Mouse (Mus musculus) intestine, embryonic 15.5 days (tissue): ENCODE measurements around the gene Exoc4. TPM values are rescaled to one million over a fixed set of nuclear protein-coding genes. Genes with fewer than 3 reads are reported as not detected.

ENCODE experiments used
- ATAC-seq: fragments of 200-750 bp; cut with Nextera tagmentation; 2 replicates; pipeline ENCODE4 v1.8.0; 2017; ENCODE audit warnings: moderate TSS enrichment, moderate library complexity
- H3K27ac ChIP-seq: fragments of 300-500 bp; sonication (generic); 2 replicates; pipeline ENCODE4 v1.5.1; 2015; ENCODE audit warnings: mild to moderate bottlenecking, inconsistent platforms
- H3K27me3 ChIP-seq: fragments of 300-500 bp; sonication (generic); replicated peaks from 2 replicates; pipeline ENCODE4 v1.6.1; 2015; ENCODE audit warnings: inconsistent platforms
- H3K36me3 ChIP-seq: fragments of 300-500 bp; sonication (generic); 2 replicates; pipeline ENCODE4 v1.6.1; 2015; ENCODE audit warnings: inconsistent platforms
- H3K4me1 ChIP-seq: fragments of 300-500 bp; sonication (generic); replicated peaks from 2 replicates; pipeline ENCODE4 v1.6.1; 2015; ENCODE audit warnings: inconsistent platforms
- H3K4me2 ChIP-seq: fragments of 300-500 bp; sonication (generic); replicated peaks from 2 replicates; pipeline ENCODE4 v1.6.1; 2015; ENCODE audit warnings: mild to moderate bottlenecking, inconsistent platforms
- H3K4me3 ChIP-seq: fragments of 300-500 bp; sonication (generic); replicated peaks from 2 replicates; pipeline ENCODE4 v1.5.1; 2015; ENCODE audit warnings: inconsistent platforms
- H3K9ac ChIP-seq: fragments of 300-500 bp; sonication (generic); 2 replicates; pipeline ENCODE4 v1.6.1; 2015; ENCODE audit warnings: inconsistent platforms
- H3K9me3 ChIP-seq: fragments of 300-500 bp; sonication (generic); 2 replicates; pipeline ENCODE4 v1.6.1; 2016; ENCODE audit warnings: inconsistent platforms
- WGBS: fragments of 180-500 bp; shearing (Covaris S2); methylation state at CpG from one replicate; pipeline ENCODE4 v1.1.7; 2015; 5-methylcytosine and 5-hydroxymethylcytosine counted together
- polyA plus RNA-seq: library from polyadenylated mRNA; unstranded; fragments of >200 nt; fragmentation: Nextera tagmentation; extraction: Ambion mirVana; gene quantifications from 2 replicates; pipeline ENCODE4 v1.2.1, GENCODE M21; 2015

Exoc4 gene
- polyA plus RNA-seq, 1 experiment from 2014 or later = 26.4 TPM

DNA sequence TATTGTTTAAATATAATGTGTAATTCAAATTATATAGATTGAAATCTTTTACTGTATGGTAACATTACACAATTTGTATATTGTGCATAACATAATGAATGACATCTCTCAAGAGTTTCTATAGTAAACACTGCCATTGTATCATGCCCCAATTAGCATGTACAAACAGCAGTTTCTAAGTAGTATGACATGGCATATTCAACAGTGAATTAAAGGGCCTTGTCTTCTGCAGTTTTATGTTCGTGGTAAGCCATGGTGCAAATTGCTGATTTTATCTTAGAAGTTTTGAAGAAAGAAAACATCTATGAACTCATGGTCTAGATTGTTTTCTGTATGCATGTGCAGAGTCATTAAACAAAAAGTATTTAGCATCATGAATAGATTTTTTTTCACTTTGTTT lies 79.4 kb downstream of the Exoc4 start:
- H3K9me3 ChIP-seq = no peaks in the 10 kb centered on the region
- no peaks in the 10 kb centered on the region for H3K27me3 ChIP-seq
- H3K4me2 ChIP-seq = no peak overlapping the region
- no peak overlapping the region for H3K27ac ChIP-seq
- H3K9ac ChIP-seq = no peak overlapping the region
- no peaks in the 10 kb centered on the region for H3K36me3 ChIP-seq
- ATAC-seq = no peak
- 78% methylated on average over 1 of the region's 1 CpGs for WGBS
- H3K4me1 ChIP-seq = no peaks in the 10 kb centered on the region
- H3K4me3 ChIP-seq = no peak overlapping the region

GRCm38 (mm10) chr6:33347088-33347775 lies 98.3 kb downstream of the Exoc4 start:
- no peak overlapping the region for H3K4me2 ChIP-seq
- no peaks in the 10 kb centered on the region for H3K36me3 ChIP-seq
- no peaks in the 10 kb centered on the region for H3K9me3 ChIP-seq
- no peak for ATAC-seq
- H3K27me3 ChIP-seq = no peaks in the 10 kb centered on the region
- 0 out of 2 replicates have a peak, but pooled peaks cover 2% of the 10 kb centered on the region for H3K4me1 ChIP-seq
- H3K27ac ChIP-seq = no peak overlapping the region
- 67% methylated on average over 1 of the region's 1 CpGs for WGBS
- H3K9ac ChIP-seq = no peak overlapping the region
- no peak overlapping the region for H3K4me3 ChIP-seq

GRCm38 (mm10) chr6:33361613-33362012 lies 112.7 kb downstream of the Exoc4 start:
- Histone ChIP-seq H3K4me3 (no peak overlapping the region), H3K27me3 (no peaks in the 10 kb centered on the region), H3K36me3 (no peaks in the 10 kb centered on the region), H3K27ac (no peak overlapping the region), H3K9me3 (no peaks in the 10 kb centered on the region), H3K4me1 (no peaks in the 10 kb centered on the region), H3K4me2 (no peak overlapping the region), H3K9ac (no peak overlapping the region)
- no peak for ATAC-seq
- WGBS = 86% methylated on average over 6 of the region's 6 CpGs

DNA sequence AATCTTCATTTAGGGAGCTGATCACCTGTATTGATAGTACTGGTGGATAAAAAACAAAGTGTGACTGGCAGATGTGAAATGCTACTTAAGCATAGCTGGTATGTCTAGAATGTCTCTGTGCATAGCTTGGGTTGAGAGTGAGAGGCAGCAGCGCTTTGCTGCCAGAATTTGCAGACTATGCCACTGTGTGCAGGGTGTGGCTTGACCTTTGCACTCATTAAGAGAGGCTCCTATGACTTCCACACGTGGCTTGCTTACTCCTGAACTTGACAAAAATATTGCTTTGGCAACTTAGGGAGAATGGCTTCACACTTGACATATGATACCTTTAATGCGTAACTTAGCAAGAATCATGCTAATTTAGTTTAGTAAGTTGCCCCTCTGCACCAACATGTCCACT lies 131.6 kb downstream of the Exoc4 start:
- Histone ChIP-seq H3K27ac (no peak overlapping the region), H3K4me1 (no peaks in the 10 kb centered on the region), H3K27me3 (no peaks in the 10 kb centered on the region), H3K36me3 (no peaks in the 10 kb centered on the region), H3K4me2 (no peak overlapping the region), H3K9ac (no peak overlapping the region), H3K4me3 (no peak overlapping the region), H3K9me3 (no peaks in the 10 kb centered on the region)
- 56% methylated on average over 3 of the region's 3 CpGs for WGBS
- ATAC-seq = peak; percentile 92

GRCm38 (mm10) chr6:33382176-33382575 lies 133.3 kb downstream of the Exoc4 start:
- ATAC-seq = no peak
- Histone ChIP-seq H3K9ac (no peak overlapping the region), H3K4me2 (no peak overlapping the region), H3K27me3 (no peaks in the 10 kb centered on the region), H3K36me3 (no peaks in the 10 kb centered on the region), H3K27ac (no peak overlapping the region), H3K4me3 (no peak overlapping the region), H3K9me3 (no peaks in the 10 kb centered on the region), H3K4me1 (no peaks in the 10 kb centered on the region)
- 94% methylated on average over 3 of the region's 3 CpGs for WGBS

GRCm38 (mm10) chr6:33392020-33392419 lies 143.1 kb downstream of the Exoc4 start:
- no peak for ATAC-seq
- Histone ChIP-seq H3K4me3 (no peak overlapping the region), H3K36me3 (no peaks in the 10 kb centered on the region), H3K4me1 (no peaks in the 10 kb centered on the region), H3K9me3 (no peaks in the 10 kb centered on the region), H3K27ac (no peak overlapping the region), H3K4me2 (no peak overlapping the region), H3K27me3 (no peaks in the 10 kb centered on the region), H3K9ac (no peak overlapping the region)
- 89% methylated on average over 2 of the region's 2 CpGs for WGBS

DNA sequence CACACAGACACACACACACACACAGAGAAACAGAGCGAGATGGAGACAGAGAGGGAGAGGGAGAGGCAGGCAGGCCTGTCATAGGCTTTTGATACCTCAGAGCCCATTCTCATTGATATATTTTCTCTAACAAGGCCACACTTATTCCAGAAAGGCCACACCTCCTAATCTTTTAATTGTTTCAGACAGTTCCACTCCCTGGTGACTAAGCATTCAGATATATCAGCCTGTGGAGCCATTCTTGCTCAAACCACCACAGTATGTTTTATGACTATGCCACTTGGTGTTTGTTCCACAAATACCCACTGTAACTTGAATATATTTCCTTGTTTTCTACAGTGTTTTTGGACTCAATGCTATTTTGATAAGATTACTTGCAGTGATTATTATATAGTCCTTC lies 150.6 kb downstream of the Exoc4 start:
- no peak for ATAC-seq
- Histone ChIP-seq H3K36me3 (no peaks in the 10 kb centered on the region), H3K27me3 (no peaks in the 10 kb centered on the region), H3K4me3 (no peak overlapping the region), H3K4me1 (no peaks in the 10 kb centered on the region), H3K4me2 (no peak overlapping the region), H3K9ac (no peak overlapping the region), H3K9me3 (no peaks in the 10 kb centered on the region), H3K27ac (no peak overlapping the region)
- WGBS = 69% methylated on average over 1 of the region's 1 CpGs

- no peaks in the 10 kb centered on the region for H3K27me3 ChIP-seq
- H3K4me3 ChIP-seq = no peak overlapping the region
- H3K4me1 ChIP-seq = no peaks in the 10 kb centered on the region
- no peaks in the 10 kb centered on the region for H3K36me3 ChIP-seq
- H3K27ac ChIP-seq = no peak overlapping the region
- no peak overlapping the region for H3K9ac ChIP-seq
- no peak overlapping the region for H3K4me2 ChIP-seq
- ATAC-seq = no peak
- 89% methylated on average over 2 of the region's 2 CpGs for WGBS
- H3K9me3 ChIP-seq = no peaks in the 10 kb centered on the region
These were observed 152.3 kb downstream of the Exoc4 start for GRCm38 (mm10) chr6:33401161-33401560.

GRCm38 (mm10) chr6:33405562-33406275 lies 156.8 kb downstream of the Exoc4 start:
- 64% methylated on average over 4 of the region's 4 CpGs for whole genome bisulfite sequencing
- no peaks in the 10 kb centered on the region for H3K36me3 ChIP-seq
- ATAC-seq = no peak
- no peak overlapping the region for H3K4me2 ChIP-seq
- no peaks in the 10 kb centered on the region for H3K27me3 ChIP-seq
- H3K9me3 ChIP-seq = no peaks in the 10 kb centered on the region
- H3K4me1 ChIP-seq = no peaks in the 10 kb centered on the region
- no peak overlapping the region for H3K27ac ChIP-seq
- no peak overlapping the region for H3K9ac ChIP-seq
- H3K4me3 ChIP-seq = no peak overlapping the region

DNA sequence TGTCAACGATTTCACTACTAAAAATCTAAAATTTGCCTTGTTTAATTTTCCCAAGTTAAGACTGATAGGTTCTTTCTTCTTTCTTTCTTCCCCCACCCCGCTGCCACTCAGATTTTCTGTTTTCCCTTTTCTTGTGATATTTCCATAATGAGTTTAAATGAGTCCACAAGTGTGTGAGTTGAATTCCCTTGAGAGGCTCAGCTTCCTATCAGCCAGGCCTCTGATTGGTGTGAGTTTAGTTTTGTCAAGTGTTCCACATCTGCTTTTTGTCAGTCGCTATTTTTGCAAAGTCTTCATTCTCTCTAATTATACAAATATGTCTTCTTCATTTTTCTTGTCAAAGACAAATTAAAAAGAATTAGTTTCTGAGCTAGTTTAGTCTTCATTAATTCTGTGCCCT lies 160.7 kb downstream of the Exoc4 start:
- Histone ChIP-seq H3K9ac (no peak overlapping the region), H3K4me1 (no peaks in the 10 kb centered on the region), H3K27me3 (no peaks in the 10 kb centered on the region), H3K4me3 (no peak overlapping the region), H3K27ac (no peak overlapping the region), H3K9me3 (no peaks in the 10 kb centered on the region), H3K4me2 (no peak overlapping the region), H3K36me3 (no peaks in the 10 kb centered on the region)
- 70% methylated on average over 3 of the region's 3 CpGs for WGBS
- no peak for ATAC-seq

- H3K4me2 ChIP-seq = no peak overlapping the region
- H3K27ac ChIP-seq = no peak overlapping the region
- ATAC-seq = no peak
- H3K36me3 ChIP-seq = no peaks in the 10 kb centered on the region
- no peak overlapping the region for H3K9ac ChIP-seq
- no peaks in the 10 kb centered on the region for H3K27me3 ChIP-seq
- no peaks in the 10 kb centered on the region for H3K9me3 ChIP-seq
- no peak overlapping the region for H3K4me3 ChIP-seq
- H3K4me1 ChIP-seq = no peaks in the 10 kb centered on the region
These were observed 176.1 kb downstream of the Exoc4 start for GRCm38 (mm10) chr6:33425007-33425406.

- H3K4me1 ChIP-seq = no peaks in the 10 kb centered on the region
- H3K36me3 ChIP-seq = no peaks in the 10 kb centered on the region
- H3K4me3 ChIP-seq = no peak overlapping the region
- no peak overlapping the region for H3K4me2 ChIP-seq
- H3K27me3 ChIP-seq = no peaks in the 10 kb centered on the region
- no peak for ATAC-seq
- H3K9ac ChIP-seq = no peak overlapping the region
- 64% methylated on average over 4 of the region's 4 CpGs for WGBS
- H3K27ac ChIP-seq = no peak overlapping the region
- H3K9me3 ChIP-seq = no peaks in the 10 kb centered on the region
These were observed 182.4 kb downstream of the Exoc4 start for GRCm38 (mm10) chr6:33431207-33431787.

- Histone ChIP-seq H3K4me1 (no peaks in the 10 kb centered on the region), H3K27me3 (no peaks in the 10 kb centered on the region), H3K27ac (no peak overlapping the region), H3K9me3 (no peaks in the 10 kb centered on the region), H3K4me2 (no peak overlapping the region), H3K9ac (no peak overlapping the region), H3K4me3 (no peak overlapping the region), H3K36me3 (no peaks in the 10 kb centered on the region)
- ATAC-seq = peak; percentile 92
- WGBS = 67% methylated on average over 1 of the region's 1 CpGs
These were observed 191.6 kb downstream of the Exoc4 start for GRCm38 (mm10) chr6:33440508-33440907.
